Mouse (Mus musculus) urinary bladder, adult 2 months (tissue): ENCODE measurements at regions not wholly inside any gene's neighbourhood (a gene's known extent, or its start where the extent isn't known, plus 50 kb on each side); places are given as distances from the start of the nearest gene placed in this dataset.

Experiments used
- DNase-seq: peaks from one replicate; pipeline ENCODE4 v3.0.0; 2022; ENCODE audit warnings: low spot score

DNA sequence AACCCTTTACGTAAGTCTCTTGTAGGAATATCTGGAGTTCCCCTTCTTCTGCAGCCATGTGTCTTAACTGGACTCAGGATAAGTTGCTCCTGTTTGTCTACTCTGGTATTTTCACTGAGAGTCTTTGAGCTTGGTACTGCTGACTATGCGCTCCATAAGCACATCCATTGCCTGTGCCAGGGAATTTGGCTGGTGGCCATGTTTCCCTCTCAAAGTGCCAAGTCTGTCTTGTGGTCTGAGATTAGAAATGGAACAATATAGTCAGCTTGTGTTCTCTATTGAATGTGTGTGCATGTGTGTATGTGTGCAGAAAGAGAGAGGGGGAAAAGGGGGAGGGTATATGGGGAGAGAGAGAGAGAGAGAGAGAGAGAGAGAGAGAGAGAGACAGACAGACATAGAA is 263.7 kb downstream of the Olfm4 start:
- no peak for DNase-seq

DNA sequence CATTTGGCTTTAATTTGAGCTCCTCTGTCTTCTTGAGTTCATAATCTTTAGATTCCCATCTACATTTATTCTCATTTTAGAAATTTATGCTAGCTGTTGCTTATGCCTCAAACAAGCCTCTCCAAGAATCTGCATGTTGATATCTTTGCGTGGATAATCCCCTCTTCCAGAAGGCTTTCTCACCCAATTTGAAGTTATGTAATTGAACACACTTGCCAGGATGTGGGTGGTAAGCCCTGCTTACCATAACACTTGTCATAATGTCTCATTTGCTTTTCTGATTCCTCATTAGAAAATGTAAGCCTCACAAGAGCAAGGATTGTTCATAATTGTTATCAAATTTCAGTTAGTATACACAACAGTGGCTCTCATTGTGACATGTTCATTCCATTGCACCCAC is 266.0 kb downstream of the Olfm4 start:
- no peak for DNase-seq

DNA sequence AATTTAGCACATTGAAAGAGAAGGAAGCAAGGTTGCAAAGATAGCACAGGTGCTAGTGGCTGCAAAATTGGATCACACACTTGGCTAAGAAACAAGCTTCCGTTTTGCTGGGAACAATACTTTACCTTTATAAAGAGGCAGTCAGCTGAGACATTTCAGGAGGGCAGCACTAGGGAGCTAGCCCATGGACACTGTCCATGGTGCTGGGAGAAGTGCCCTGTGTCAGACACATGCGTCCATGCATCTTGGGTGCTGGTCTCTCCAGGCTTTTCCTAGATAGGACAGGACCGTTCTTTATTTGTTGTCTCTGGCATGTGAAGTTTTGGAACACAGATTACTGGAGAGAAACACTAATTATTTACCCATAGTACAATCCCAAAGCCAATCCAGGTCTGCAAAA is 273.2 kb downstream of the Olfm4 start:
- DNase-seq: no peak

DNA sequence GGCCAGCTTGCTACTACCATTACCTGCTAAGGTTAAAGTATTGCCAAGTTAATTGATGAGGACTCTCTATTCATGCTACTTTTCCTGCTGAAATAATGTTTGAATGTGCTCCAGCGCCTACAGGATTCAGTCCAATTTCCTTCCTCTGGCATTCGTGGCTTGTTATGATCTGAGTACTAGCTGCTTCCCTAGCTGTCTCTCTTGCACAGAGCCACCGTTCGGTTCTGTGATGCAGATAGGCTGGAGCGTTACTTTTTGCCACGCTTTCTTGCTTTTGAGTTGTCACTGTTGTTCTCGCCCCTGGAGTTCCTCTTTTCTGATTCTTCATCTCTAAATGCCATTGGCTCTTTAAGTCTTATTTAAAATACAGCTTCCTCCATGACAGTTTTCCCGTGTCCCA is 279.3 kb downstream of the Olfm4 start:
- DNase-seq: no peak

DNA sequence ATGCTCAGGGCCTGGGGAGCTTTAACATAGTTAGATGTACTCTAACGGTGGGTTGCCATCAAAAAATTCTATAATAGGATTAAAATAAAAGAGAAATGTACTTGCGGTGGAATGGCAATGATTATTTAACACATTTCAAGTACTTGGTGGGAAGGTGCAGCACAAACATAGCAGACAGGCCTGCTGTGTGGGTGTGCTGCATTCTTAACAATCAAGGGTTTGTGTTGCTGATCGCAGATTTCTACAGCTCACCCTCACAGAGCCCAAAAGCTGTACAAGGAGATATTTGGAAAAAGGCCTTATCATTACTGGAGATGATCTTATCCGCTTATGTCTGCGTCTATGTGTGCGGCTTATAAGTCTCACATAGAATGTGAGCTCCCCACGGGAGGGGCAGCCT is 281.2 kb downstream of the Olfm4 start:
- DNase-seq: no peak

DNA sequence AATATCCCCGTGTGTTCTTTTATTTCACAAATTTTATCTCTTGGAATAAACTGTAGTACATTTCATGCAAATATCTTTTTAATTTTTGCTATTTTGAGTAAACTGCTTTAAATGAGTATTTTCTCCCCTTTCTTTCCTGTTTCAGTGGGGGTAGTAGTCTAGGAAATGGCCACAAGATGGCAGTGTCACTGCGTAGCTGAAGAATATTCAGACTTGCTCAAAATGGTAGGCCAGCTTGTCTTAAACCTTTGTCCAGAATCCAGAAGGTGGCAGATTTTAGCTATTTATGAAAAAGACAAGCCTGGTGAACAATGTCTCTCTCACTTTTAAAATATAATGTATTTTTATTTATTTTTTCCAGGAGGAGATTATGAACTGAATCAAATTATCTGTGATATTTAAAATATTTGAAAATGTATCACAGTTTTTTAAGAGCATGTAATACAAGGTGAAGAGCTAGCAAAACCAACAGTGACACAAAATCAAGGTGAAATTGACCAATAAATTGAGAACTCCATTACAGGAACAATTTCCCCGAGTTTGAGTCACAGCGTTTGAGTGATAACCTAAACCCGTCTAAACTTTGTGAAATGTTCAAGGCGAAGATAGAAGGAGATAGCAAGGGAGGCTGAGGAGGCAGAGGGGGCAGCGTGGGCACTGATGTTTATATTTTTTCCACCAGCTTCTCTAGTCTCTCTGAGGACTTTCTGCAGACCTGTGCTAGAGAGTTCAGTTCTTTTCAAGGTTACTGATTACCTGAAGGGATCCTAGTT is 285.5 kb downstream of the Olfm4 start:
- no peak for DNase-seq

DNA sequence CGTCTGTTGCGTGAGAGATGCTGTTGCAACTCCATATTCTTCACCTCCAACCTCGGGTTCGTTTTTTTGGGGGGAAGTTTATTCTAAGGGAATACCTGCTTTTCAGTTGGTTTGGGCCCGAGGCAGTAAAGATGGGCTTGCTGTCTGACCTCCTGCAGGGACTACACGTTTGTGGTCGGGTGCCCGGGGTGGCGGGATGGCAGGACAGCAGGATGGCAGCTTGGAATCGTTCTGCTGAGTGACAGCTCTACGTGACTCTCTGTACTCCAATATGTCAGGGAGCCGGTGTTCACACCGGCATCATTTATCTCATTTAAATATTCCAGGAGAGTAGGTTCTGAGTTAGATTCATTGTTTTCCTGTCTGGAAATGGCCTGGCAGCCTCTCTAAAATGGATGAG is 286.2 kb downstream of the Olfm4 start:
- DNase-seq: no peak

DNA sequence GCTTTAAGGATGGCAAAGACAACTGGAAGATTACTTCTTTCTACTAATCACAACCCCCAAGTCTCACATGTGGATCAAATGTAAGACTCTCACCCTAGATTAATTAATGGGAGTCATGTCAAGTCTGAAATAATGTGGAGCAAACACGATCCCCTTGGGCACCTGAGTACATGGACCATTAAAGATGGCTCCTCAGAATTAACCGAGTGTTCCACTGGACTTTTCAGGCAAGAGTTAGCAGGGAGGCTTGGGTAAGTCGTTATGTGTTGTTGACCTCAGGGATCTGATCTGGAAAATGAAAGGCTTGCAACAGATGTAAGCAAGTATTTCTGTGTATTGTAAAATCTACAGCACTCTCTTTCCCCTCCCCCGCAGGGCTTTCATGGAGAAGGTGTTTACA is 296.3 kb downstream of the Olfm4 start:
- DNase-seq: no peak

DNA sequence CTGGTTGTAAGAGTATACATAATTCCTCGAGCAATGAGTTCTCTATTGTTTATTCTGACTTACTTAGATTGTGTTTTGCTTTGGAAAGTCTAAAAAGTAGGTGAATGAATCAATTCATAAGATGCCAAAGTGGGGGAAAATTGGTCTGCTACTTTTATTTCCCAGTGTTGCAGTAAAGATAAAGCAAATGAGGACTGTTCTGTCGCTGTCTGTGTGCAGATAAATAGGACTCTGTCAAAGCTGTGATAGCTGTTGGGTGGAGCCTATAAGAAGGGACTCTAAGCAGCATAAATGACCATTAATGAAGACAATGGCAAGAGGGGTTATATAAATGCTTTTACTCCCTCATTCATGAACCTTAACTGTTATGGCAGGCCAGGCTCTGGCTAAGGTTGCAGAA is 299.8 kb downstream of the Olfm4 start:
- DNase-seq: no peak

DNA sequence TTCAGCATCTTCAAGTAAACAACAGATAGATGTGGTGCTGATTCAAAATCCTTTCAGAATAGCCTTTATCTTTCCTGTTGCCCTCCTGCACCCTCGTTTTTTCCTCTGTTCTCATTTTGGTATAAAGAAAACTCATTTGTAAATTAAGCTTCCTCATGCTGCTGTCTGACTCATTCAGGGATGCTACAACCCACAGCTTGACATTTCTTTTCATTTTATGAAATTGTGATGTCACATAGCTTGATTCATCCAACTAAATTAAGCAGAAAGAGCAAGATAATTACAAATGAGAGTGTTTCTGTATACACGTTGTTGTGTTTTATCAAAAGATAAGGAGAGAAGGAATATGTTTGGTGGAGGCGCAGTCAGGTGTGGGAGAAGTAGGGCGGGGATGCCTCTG is 307.5 kb downstream of the Olfm4 start:
- no peak for DNase-seq

DNA sequence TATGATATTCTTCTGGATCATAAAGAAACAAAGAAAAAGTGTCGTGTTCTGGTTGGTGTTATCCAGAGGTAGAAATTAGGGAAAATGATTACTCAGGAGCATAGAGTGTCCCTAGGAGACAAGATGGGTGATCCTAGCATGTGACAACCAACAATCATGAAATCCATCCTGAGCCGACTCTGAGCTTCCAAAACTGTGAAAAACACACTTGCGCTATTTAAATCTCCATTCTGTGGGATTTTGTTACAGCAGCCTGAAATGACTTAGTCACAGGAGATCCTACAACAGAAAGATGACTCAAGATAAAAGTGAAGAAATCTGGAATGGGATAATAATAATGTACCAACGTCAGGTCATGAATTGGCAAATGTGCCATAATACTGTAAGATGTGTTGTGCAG is 309.5 kb downstream of the Olfm4 start:
- DNase-seq: no peak

DNA sequence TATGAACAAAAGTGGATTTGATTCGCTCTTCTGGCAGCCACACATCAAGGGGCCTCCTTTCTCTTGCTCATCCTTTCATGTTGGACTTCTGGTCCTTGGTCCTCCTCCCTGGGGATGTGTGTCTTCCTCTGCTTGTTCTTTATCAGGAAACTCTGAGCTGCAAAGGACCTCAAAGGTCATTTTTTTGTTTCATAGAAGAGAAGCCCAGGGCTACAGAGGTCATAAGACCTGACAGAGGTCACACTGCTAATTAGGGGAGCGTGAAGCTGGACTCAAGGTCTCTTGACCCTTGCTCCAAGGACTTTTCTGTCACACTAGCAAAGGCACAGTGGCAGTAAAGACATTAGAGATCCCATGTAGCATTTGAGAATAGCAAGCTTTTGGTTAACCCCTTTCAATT is 345.8 kb downstream of the Olfm4 start:
- no peak for DNase-seq

DNA sequence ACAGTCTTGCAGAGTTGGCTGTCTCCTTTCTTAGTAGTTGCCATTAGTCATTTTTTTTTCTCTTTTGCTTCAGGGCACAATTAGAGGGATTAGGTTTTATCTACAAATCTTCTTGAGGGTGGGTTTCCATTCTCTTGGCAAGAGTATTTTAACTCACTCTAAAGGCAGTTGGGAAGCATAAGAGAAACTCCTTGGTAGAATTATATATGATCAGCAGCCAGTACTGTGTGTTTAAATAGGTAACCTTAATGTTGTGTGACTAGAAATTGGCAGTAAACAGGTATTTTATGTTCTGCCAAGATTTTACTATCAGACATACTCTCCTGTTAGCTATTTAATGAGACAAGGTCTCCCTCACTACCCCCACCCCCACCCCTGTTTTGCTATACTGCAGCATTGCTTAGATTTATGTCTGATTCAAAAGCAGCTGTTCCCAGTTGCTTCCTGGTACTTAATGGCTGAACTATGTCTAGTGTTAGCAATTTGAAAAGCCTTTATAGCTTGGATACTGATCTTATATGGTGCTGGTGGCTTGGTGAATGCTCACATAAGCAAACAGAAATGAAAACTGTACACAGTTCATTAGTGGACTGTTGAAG is 378.2 kb downstream of the Olfm4 start:
- no peak for DNase-seq

DNA sequence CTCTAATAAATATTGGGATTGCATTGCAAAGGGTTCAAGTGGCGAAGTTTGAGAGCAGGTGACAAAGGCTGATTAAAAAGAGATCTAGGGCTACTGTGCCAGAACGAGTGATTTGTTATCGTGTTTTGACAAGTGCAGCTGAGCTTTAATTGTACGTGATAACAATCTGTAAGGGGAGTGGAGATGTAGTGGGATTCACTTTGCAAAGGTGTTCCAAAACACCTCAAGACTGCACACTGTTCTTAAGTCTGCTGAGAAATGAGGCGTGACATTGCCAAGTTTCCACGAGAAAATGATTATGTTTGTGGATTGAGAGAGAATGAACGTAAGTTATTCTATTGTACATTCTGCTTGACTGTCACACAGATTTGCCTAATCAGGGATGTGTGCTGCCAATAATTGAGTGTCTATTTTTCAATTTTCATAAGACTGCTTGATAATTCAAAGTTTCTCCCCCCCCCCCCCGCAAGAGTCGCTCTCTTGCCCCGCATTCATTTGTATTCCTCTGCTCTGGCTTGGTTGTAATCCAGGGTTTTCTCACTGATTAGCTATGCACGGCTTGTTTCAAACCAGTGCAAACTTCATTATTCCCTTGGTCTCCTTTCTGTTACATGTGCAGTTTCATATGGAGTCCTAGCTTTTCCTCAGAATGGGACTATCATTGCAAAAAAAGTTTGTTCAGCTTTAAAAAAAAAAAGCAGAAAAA is 385.7 kb downstream of the Olfm4 start:
- DNase-seq: no peak

DNA sequence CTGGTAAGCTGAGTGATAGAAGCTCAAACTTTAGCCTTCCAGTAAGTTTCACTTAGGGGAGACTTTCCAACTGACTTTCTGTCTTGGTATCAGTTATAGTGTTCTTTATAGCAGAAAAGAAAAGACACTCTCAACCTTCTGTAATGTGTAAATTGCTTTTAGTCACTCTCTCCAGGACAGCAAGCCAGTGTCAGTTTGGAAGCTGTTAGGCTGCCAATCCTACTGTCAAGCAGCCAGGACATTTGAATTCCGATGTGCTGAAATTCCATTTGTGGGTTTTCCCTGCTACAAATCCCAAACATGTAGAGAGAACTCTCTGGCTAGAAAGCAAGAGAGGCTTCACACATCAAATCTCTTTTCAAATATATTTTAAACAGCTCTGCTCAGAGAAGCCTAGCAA is 390.4 kb downstream of the Olfm4 start:
- DNase-seq: no peak

DNA sequence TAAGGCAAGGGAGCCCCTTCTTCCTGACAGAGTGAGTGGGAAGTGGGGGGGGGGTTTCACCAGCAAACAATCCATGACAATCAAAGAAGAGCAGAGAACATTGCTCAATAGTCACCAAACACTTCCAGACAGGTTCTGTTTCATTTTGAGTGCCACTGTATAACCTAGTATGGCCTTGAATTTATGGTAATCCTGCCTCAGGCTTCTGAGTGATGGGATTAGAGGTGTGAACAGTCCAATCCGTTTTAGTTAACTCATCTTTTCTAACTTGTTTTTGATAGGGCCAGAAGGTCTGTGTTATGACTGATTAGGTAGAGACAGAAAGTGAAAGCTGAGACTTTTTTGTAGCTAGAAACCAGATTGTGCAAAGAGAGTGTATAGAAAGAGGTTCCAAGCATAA is 393.2 kb downstream of the Olfm4 start:
- DNase-seq: no peak

DNA sequence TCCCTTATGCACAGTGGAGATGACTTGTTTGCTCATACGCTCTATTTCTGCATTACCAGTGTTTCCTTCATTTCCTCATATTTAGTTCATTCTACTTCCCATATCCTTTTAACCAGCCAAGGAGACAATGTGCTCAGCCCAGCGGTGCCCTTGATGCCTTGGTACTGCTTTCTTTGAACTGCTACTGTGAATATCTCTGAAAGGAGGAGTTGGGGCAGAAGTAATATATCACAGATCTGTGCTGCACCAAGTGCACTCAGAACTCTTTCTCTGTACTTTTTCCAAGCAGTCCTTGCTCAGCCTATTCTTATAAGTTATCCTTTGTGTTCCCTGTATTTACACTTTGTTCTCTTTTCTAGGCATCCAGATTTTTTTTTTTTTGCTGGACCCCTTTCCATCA is 407.5 kb downstream of the Olfm4 start:
- DNase-seq: no peak

DNA sequence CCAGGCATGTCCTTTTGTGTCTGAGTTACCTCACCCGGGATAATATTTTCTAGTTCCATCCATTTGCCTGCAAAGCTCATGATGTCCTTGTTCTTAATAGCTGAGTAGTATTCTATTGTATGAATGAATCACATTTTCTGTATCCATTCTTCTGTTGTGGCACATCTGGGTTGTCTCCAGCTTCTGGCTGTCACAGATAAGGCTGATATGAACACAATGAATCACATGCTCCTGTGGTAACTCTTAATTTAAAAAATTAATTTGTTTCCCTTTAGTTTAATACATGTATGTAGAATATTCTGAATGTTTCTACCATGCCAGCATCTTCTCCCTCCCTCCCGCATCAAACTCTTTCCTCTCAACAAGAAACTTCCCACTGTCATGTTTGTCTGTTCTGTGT is 424.4 kb downstream of the Olfm4 start:
- no peak for DNase-seq

DNA sequence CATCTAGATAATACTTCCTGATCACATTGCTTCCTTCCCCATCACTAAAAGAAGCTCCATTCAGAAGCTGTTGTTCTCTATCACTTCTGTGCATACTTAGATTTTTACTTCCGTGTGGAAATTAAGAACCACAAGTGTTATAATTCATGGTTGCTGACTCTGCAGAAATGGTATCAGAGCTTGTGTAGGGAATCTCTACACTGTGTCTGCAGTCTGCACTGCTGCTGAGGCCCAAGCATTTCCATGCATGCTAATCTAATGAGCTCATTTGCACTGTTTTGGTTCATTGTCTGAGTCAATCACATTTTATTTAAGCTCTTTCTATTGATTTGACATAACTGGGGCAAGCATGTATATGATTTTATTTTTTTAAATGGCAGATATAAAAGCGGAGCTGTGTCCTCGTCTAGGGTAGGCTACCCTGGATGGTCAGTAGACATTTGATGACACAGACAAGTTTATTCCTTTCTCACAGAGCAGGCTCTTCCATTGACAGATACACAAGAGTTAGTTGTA is 435.0 kb downstream of the Olfm4 start:
- DNase-seq: no peak

DNA sequence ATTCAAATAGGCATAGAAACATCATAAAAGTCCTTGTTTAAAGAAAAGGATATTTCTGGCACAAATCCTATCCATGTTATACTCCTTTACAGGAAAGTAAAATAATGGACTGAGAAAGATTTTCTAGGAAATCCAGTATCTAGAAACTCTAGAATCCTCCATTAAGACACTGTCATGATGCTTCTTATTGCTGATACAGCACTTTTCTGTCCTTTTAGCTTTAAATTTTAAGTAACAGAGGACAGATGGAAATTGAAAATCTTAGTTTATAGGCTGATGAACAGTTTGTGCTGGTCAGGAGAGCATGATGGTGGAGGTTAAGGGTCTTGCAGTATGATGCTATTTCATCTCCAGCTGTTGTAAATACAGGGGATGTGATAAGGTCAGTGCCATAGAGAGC is 459.9 kb downstream of the Olfm4 start:
- no peak for DNase-seq

DNA sequence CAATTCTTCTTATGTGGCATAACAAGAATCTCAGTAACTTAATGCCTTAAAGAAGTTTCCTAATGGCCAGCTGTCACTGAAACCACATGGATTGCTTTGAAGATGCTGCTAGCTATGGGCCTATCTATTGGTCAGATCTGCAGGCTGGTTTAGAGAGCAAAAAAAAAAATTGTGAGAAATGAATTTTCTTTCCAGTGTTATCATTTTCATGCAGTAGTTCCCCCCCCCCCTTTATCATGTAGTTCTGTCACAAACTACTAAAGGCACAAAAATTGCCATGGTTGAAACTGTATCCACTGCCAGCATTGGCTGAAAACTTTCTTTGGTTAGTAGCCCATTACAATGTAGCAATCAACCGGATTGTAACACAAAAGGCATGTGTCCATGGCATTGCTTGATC is 487.6 kb downstream of the Olfm4 start:
- no peak for DNase-seq

DNA sequence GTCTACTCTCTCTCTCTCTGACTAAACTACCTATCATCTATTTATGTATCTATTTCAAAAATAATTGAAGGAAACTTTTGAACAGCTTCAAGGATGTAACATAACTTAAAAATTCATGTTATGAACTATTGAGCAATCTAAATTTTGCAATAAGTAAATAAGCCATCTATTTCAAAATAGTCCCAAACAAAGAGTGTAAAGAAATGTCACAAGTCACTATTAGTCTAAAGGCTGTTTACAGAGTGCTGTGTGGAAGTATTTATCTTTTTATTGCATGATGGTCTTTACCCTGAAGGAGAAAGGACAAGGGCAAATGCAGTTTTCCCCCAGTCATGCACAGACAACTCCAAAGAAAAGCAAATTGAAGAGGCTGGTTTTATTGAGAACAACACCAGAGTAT is 496.0 kb downstream of the Olfm4 start:
- no peak for DNase-seq

DNA sequence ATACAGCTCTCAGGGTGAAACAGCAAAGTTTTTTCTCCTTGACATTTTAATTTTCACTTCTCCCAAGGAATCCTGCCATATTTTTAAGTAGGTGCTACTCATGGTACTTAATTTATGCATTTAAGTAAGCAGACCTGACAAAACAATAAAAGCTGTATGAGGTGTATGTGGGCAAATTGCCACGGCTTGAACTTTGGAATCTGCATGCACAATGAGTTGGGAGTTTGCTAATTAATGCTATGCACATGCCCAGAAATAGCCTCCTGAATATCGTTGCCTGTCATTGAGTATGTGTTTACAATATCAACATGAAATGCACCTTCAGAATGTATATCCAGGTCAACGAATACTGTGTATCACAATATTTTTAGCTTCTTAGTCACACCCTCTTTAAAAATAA is 498.9 kb downstream of the Olfm4 start:
- DNase-seq: no peak
